Mouse (Mus musculus) cerebellum, adult 11-12 months (tissue): ENCODE results near the gene Gbgt1.
"Not testable (repeated sequence)": the region's sequence is repeated elsewhere in the genome, so short reads cannot be mapped to it uniquely, and the experiment has no call there.

Source experiments
- DNase-seq: peaks from one replicate; pipeline ENCODE4 v3.0.0; 2022

Gbgt1 gene

GRCm38 (mm10) chr2:28504676-28505075, 8.0 kb downstream of the Gbgt1 start:
- DNase-seq = no peak

GRCm38 (mm10) chr2:28505795-28506194, 9.1 kb downstream of the Gbgt1 start, which contains the start of gene Gm10134:
TSS of gene Gm10134 (plus strand) at chr2:28506095.
- DNase-seq = no peak

- no peak for DNase-seq
Observed at GRCm38 (mm10) chr2:28506291-28506690, 9.6 kb downstream of the Gbgt1 start.

- not testable (repeated sequence) for DNase-seq
Observed at GRCm38 (mm10) chr2:28511600-28511999, 14.9 kb downstream of the Gbgt1 start.

GRCm38 (mm10) chr2:28512798-28513401, 16.2 kb downstream of the Gbgt1 start, which contains the start of gene Ralgds:
TSS of gene Ralgds (plus strand) at chr2:28513125.
- DNase-seq = peak; percentile 89

GRCm38 (mm10) chr2:28513431-28514370, 17.0 kb downstream of the Gbgt1 start:
- DNase-seq = peak; percentile 77

GRCm38 (mm10) chr2:28514489-28514888, 17.8 kb downstream of the Gbgt1 start:
- peak; percentile 83 for DNase-seq

- DNase-seq = peak; percentile 75
Observed at GRCm38 (mm10) chr2:28517206-28517909, 20.7 kb downstream of the Gbgt1 start.

GRCm38 (mm10) chr2:28518231-28518630, 21.5 kb downstream of the Gbgt1 start:
- DNase-seq = peak; percentile 37

GRCm38 (mm10) chr2:28520581-28520980, 23.9 kb downstream of the Gbgt1 start:
- DNase-seq = peak; percentile 83

GRCm38 (mm10) chr2:28521571-28522151, 25.0 kb downstream of the Gbgt1 start:
- DNase-seq = peak; percentile 83

- DNase-seq = peak; percentile 78
Observed at GRCm38 (mm10) chr2:28522166-28522565, 25.5 kb downstream of the Gbgt1 start.

- DNase-seq = peak; percentile 86
Observed at GRCm38 (mm10) chr2:28523643-28524117, 27.0 kb downstream of the Gbgt1 start.

- DNase-seq = peak; percentile 34
Observed at GRCm38 (mm10) chr2:28524406-28524805, 27.7 kb downstream of the Gbgt1 start.

- peak; percentile 83 for DNase-seq
Observed at GRCm38 (mm10) chr2:28525219-28525942, 28.7 kb downstream of the Gbgt1 start.

GRCm38 (mm10) chr2:28525943-28526876, 29.5 kb downstream of the Gbgt1 start:
- DNase-seq = peak; percentile 56

- peak; percentile 65 for DNase-seq
Observed at GRCm38 (mm10) chr2:28527436-28528353, 31.0 kb downstream of the Gbgt1 start.

- DNase-seq = peak; percentile 64
Observed at GRCm38 (mm10) chr2:28528354-28528730, 31.7 kb downstream of the Gbgt1 start.

GRCm38 (mm10) chr2:28529856-28530255, 33.2 kb downstream of the Gbgt1 start:
- DNase-seq = peak; percentile 47

GRCm38 (mm10) chr2:28530311-28530710, 33.6 kb downstream of the Gbgt1 start:
- DNase-seq = no peak
